ENCODE assay signal across 10 mouse cellular contexts in the genomic region with DNA sequence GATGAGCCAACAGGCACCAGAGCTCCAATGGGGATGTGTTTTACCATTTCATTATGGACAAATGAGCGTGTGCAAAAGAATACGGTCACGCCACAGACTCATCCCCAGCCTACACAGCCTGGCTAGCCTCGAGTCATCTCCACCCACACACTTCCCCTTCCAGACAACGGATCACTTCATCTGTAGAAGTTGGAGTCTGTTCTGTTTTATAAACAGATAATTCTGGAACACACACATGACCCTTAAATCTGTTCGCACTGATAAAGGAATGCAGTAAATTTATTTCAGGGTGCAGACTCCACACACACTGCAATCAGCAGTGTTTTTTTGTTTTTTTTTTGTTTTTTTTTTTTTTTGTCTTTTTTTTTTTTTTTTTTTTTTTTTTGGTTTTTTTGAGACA. TPM values are rescaled to one million over a fixed set of nuclear protein-coding genes. Genes with fewer than 3 reads are reported as not detected.
DNase-seq lines count a peak whose midpoint lies in the region; ATAC-seq and TF ChIP-seq lines count a peak whose summit lies in the region.
"Had no signal": no experiment of that assay in that cellular context is flagged by ENCODE, and none has a peak within 500 bp of the region (broad histone marks: within the 10 kb centered on the region; RNA-seq: fewer than 3 reads in every experiment).

No protein-coding gene starts in this region.

- H3K36me3 ChIP-seq in kidney, embryonic 15.5 days = no peaks in the 10 kb centered on the region
- H3K36me3 ChIP-seq in kidney, adult 2 months (ENCODE audit: control insufficient read depth, insufficient read depth, low read length) = no peaks in the 10 kb centered on the region
- H3K36me3 ChIP-seq in myocyte (ENCODE audit: control insufficient read depth, insufficient read depth) = no peaks in the 10 kb centered on the region
- H3K36me3 ChIP-seq in hindbrain, embryonic 11.5 days (ENCODE audit: control insufficient read depth, insufficient read depth, low read length) = no peaks in the 10 kb centered on the region
- H3K36me3 ChIP-seq: midbrain, embryonic 10.5 days had no signal

- H3K4me2 ChIP-seq in kidney, embryonic 15.5 days = no peak overlapping the region
- peak overlapping the region; percentile 46 for H3K4me2 ChIP-seq in myocyte (ENCODE audit: low read depth)
- no peak overlapping the region for H3K4me2 ChIP-seq in hindbrain, embryonic 11.5 days (replicated peaks; ENCODE audit: low read depth, low read length)

- H3K9me3 ChIP-seq in kidney, embryonic 15.5 days (replicated peaks) = no peaks in the 10 kb centered on the region
- H3K9me3 ChIP-seq in hindbrain, embryonic 11.5 days (ENCODE audit: control insufficient read depth, low read length) = no peaks in the 10 kb centered on the region
- H3K9me3 ChIP-seq: midbrain, embryonic 10.5 days had no signal

- H3K9ac ChIP-seq in kidney, embryonic 15.5 days = no peak overlapping the region
- no peak overlapping the region for H3K9ac ChIP-seq in hindbrain, embryonic 11.5 days (ENCODE audit: low read depth, low read length)

- ATAC-seq in kidney, embryonic 15.5 days (replicated peaks; ENCODE audit: low FRiP score) = 0 out of 2 replicates have a peak, but pooled peaks have one; percentile 33
- no peak for ATAC-seq in hindbrain, embryonic 11.5 days (ENCODE audit: low FRiP score)
- ATAC-seq: hindbrain, embryonic 16.5 days had no signal

- WGBS in kidney, embryonic 15.5 days = 63% methylated on average over 6 of the region's 6 CpGs
- 64% methylated on average over 6 of the region's 6 CpGs for WGBS in kidney, adult 2 months
- WGBS in hindbrain, embryonic 11.5 days = 88% methylated on average over 6 of the region's 6 CpGs

- TF ChIP-seq POLR2A in kidney, adult 2 months (IDR thresholded peaks at IDR 0.05; ENCODE audit: low read depth, low read length) = no peak
- TF ChIP-seq POLR2A in myocyte (IDR thresholded peaks at IDR 0.05; ENCODE audit: insufficient read length, low read depth) = no peak

- H3K4me3 ChIP-seq in kidney, embryonic 15.5 days (replicated peaks) = no peak overlapping the region
- no peak overlapping the region for H3K4me3 ChIP-seq in kidney, adult 2 months (ENCODE audit: insufficient read depth, low read depth, low read length)
- H3K4me3 ChIP-seq in myocyte = no peak overlapping the region
- no peak overlapping the region for H3K4me3 ChIP-seq in hindbrain, embryonic 11.5 days (ENCODE audit: low read depth, low read length)
- H3K4me3 ChIP-seq in layer of hippocampus, adult 2 months = no peak overlapping the region
- H3K4me3 ChIP-seq: midbrain, embryonic 10.5 days had no signal

- H3ac ChIP-seq in myocyte (ENCODE audit: control insufficient read depth, insufficient read length) = no peak overlapping the region

- DNase-seq in kidney, adult 2 months = no peak
- peak; percentile 46 for DNase-seq in NIH3T3 (ENCODE audit: low read depth)
- peak; percentile 65 for DNase-seq in liver
- no peak for DNase-seq in hindbrain, embryonic 11.5 days (ENCODE audit: low spot score)
- DNase-seq in layer of hippocampus, adult 2 months (ENCODE audit: low spot score in 2 of 2) = no peak
- no peak for DNase-seq in cerebellum, adult 8-10 months

- H3K27ac ChIP-seq in kidney, embryonic 15.5 days = no peak overlapping the region
- no peak overlapping the region for H3K27ac ChIP-seq in kidney, adult 2 months (ENCODE audit: insufficient read depth, low read depth, low read length)
- H3K27ac ChIP-seq in hindbrain, embryonic 11.5 days (ENCODE audit: low read depth, low read length) = no peak overlapping the region
- H3K27ac ChIP-seq in layer of hippocampus, adult 2 months = no peak overlapping the region
- H3K27ac ChIP-seq: midbrain, embryonic 10.5 days had no signal

- H3K79me2 ChIP-seq in myocyte (ENCODE audit: control insufficient read depth, insufficient read depth) = peaks cover 40% of the 10 kb centered on the region

- TF ChIP-seq CTCF in kidney, adult 2 months (conservative IDR thresholded peaks at IDR 0.05; ENCODE audit: insufficient read depth, insufficient read length, low read depth, low read length) = no peak
- TF ChIP-seq CTCF in layer of hippocampus, adult 2 months (conservative IDR thresholded peaks at IDR 0.05) = no peak

- H3K4me1 ChIP-seq in kidney, embryonic 15.5 days = peaks cover under 1% of the 10 kb centered on the region; the same call in 1 of the 2 replicates
- H3K4me1 ChIP-seq in kidney, adult 2 months (ENCODE audit: control insufficient read depth, insufficient read depth, low read length) = no peaks in the 10 kb centered on the region
- H3K4me1 ChIP-seq in hindbrain, embryonic 11.5 days (replicated peaks; ENCODE audit: control insufficient read depth, insufficient read depth, low read length) = no peaks in the 10 kb centered on the region

- H3K27me3 ChIP-seq in kidney, embryonic 15.5 days = no peaks in the 10 kb centered on the region
- no peaks in the 10 kb centered on the region for H3K27me3 ChIP-seq in kidney, adult 2 months (replicated peaks; ENCODE audit: control insufficient read depth, insufficient read depth, low read length)
- no peaks in the 10 kb centered on the region for H3K27me3 ChIP-seq in myocyte (ENCODE audit: control insufficient read depth, insufficient read depth, insufficient read length)
- H3K27me3 ChIP-seq in hindbrain, embryonic 11.5 days (ENCODE audit: control insufficient read depth, insufficient read depth, low read length) = no peaks in the 10 kb centered on the region

TF ChIP-seq in myocyte, 11 proteins besides CTCF, POLR2A, EP300 and RAD21:
- TF ChIP-seq TCF12 (IDR thresholded peaks at IDR 0.05; ENCODE audit: insufficient read depth, poor library complexity, severe bottlenecking) (no peak), POLR2AphosphoS2 (IDR thresholded peaks at IDR 0.05; ENCODE audit: insufficient read length, low read depth) (peak; percentile 37), MAX (IDR thresholded peaks at IDR 0.05; ENCODE audit: low read depth) (no peak), CEBPB (IDR thresholded peaks at IDR 0.05; ENCODE audit: insufficient read depth, poor library complexity, severe bottlenecking) (no peak), MYOD1 (IDR thresholded peaks at IDR 0.05; ENCODE audit: control insufficient read depth in 1 of 3, insufficient read length in 2 of 3, low read depth in 2 of 3) (peak in 1 of 3 experiments; percentile 50), MYOG (IDR thresholded peaks at IDR 0.05; ENCODE audit: control insufficient read depth in 1 of 3, insufficient read depth in 1 of 3, insufficient read length in 2 of 3, low read depth in 2 of 3) (no peak), USF1 (IDR thresholded peaks at IDR 0.05; ENCODE audit: low read depth) (no peak), REST (IDR thresholded peaks at IDR 0.05; ENCODE audit: insufficient read depth, insufficient read length) (no peak), SRF (IDR thresholded peaks at IDR 0.05; ENCODE audit: control insufficient read depth, insufficient read length, low read depth) (no peak)

RNA-seq across cellular contexts. Expression of a gene that starts 7.5 kb away (rescaled TPM):
- polyA plus RNA-seq in kidney, embryonic 15.5 days (2015; fragmentation: Nextera tagmentation; extraction: Ambion mirVana) = 2.9 and 3.1 TPM in 2 replicates
- polyA plus RNA-seq in kidney, adult 2 months (2012; rRNA removed) = 3.0 and 4.8 TPM in 2 replicates
- polyA plus RNA-seq in myocyte (2012; fragmentation: generic; extraction: Trizol) = 72.3 TPM
- polyA plus RNA-seq in hindbrain, embryonic 11.5 days (2014; fragmentation: Nextera tagmentation; extraction: Ambion mirVana) = 1.7 and 2.5 TPM in 2 replicates
- total RNA-seq in layer of hippocampus, adult 2 months (2021) = 1 to 10 TPM; 2.1 to 2.6 TPM

Comparison
In these comparisons a context has a peak if more than half of its experiments do, and no peak if none do; other contexts are left out.
1. DNase-seq: peak in NIH3T3 (single experiment) and liver (single experiment); none in kidney, adult 2 months (single experiment), hindbrain, embryonic 11.5 days (single experiment), layer of hippocampus, adult 2 months (0 of 2) and cerebellum, adult 8-10 months (single experiment).
2. RNA of a gene that starts 7.5 kb away (polyA plus RNA-seq): 72.3 TPM in myocyte (single experiment); 3.0 to 4.8 TPM in kidney, adult 2 months, 2.9 to 3.1 TPM in kidney, embryonic 15.5 days and 1.7 to 2.5 TPM in hindbrain, embryonic 11.5 days; every median in the first group is over 10 times any median in the second.